Mouse (Mus musculus) thymus, adult 2 months (tissue): ENCODE results near the gene Dact2.

Experiments
- CTCF ChIP-seq: fragments of 200-500 bp; IDR thresholded peaks from 2 replicates; pipeline ENCODE4 v1.5.1; 2012; ENCODE audit warnings: mild to moderate bottlenecking, control low read depth, low read length, moderate library complexity, borderline replicate concordance; ENCODE audit not compliant: control insufficient read depth, poor library complexity, insufficient read depth; ENCODE audit errors: extremely low read depth
- POLR2A ChIP-seq: fragments of 200-500 bp; IDR thresholded peaks from 2 replicates; pipeline ENCODE4 v1.6.1; 2012; ENCODE audit warnings: mild to moderate bottlenecking, low read length, control low read depth, moderate library complexity; ENCODE audit not compliant: control insufficient read depth, poor library complexity, insufficient read depth; ENCODE audit errors: extremely low read depth

DNA sequence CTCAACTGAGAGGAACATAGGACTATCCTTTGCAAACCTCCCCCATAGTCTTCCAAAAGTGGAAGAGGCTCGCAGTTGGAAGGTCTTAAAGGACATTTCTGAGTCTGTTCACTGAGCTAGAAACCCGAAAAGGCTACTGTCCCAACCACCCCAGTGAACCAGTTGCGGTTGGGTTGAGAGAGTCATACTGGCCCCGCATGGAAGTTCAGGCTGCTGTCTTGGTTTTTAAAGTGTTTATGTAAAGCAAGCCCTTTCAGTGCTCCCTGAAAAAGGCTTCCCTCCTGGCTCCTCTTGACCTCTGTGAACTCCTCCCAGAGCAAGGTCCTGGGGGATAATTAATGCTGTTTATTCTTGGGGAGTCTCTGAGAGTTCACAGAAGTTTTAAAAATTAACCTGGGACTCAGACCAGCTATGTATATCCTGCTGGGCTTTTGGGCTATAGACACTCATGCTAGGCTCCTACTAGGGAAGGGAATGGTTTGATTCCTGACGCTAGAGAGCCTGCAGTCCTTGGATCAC lies 33.1 kb downstream of the Dact2 start:
- TF ChIP-seq POLR2A (no peak), CTCF (no peak)
